Mouse (Mus musculus): Measurements from ENCODE around the gene C1qtnf7. TPM values are rescaled to one million over a fixed set of nuclear protein-coding genes. Genes with fewer than 3 reads are reported as not detected.

The C1qtnf7 gene
- total and polyA plus RNA-seq, 2 experiments from 2014 or later, result 1.0 to 1.5 TPM

DNA sequence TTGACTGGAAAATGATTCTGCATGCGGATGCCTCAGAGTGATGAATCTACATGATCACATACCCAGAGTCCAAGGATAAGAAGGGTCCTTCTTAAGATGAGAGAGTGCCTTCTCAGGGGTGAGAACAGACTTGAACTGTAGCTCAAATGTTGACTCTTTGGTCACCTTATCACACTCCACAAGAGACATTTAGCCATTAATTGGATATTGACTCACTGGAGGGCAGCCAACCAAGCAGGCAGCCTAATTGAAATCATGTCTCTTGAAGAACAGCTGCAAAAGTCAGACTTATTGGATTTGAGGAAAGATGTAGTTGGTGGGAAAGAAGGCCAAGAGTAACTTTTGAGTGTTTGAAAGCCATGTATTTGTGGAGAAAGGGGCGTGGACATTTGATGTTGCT lies 4.2 kb upstream of the C1qtnf7 start:
- Histone ChIP-seq H3K9me3 (ENCODE audit: low read length) (no peaks in the 10 kb centered on the region), H3K4me3 (ENCODE audit: low read depth, low read length) (no peak overlapping the region), H3K4me1 (ENCODE audit: insufficient read depth, low read length) (no peaks in the 10 kb centered on the region), H3K9ac (replicated peaks; ENCODE audit: low read length, poor library complexity, severe bottlenecking) (no peak overlapping the region), H3K4me2 (ENCODE audit: low read depth, low read length, poor library complexity, severe bottlenecking) (no peak overlapping the region), H3K27me3 (ENCODE audit: insufficient read depth, low read length) (no peaks in the 10 kb centered on the region), H3K27ac (ENCODE audit: low read depth, low read length) (no peak overlapping the region), H3K36me3 (ENCODE audit: insufficient read depth, low read length) (no peaks in the 10 kb centered on the region)
- ATAC-seq (ENCODE audit: low FRiP score) (no peak), DNase-seq (ENCODE audit: low spot score) (no peak)
- no peak for TF ChIP-seq CTCF (IDR thresholded peaks at IDR 0.05)
- WGBS, result 87% methylated on average over 2 of the region's 2 CpGs

DNA sequence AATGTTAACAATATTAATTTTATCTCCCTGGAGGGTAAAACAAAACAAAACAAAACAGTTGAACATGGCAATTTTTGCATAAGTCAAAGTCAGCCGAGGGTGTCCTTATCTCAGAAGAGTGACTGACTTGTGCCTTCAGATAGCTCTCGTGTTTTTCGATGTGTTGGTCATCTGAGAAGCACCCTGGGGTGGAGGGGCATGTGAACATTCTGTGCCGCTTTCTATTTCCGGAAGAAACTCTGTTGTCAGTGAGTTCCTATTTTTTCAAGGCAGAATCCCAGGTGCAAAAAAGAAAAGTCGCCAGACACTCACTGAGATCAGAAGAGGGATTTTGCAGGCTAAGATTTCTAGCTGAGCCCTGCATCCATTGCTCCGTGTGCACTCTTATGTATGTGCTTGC lies 1.2 kb downstream of the C1qtnf7 start:
- Histone ChIP-seq H3K9me3 (ENCODE audit: low read length) (no peaks in the 10 kb centered on the region), H3K27me3 (ENCODE audit: insufficient read depth, low read length) (no peaks in the 10 kb centered on the region), H3K36me3 (ENCODE audit: insufficient read depth, low read length) (no peaks in the 10 kb centered on the region), H3K4me2 (ENCODE audit: low read depth, low read length, poor library complexity, severe bottlenecking) (no peak overlapping the region), H3K4me3 (ENCODE audit: low read depth, low read length) (no peak overlapping the region), H3K27ac (ENCODE audit: low read depth, low read length) (no peak overlapping the region), H3K4me1 (ENCODE audit: insufficient read depth, low read length) (no peaks in the 10 kb centered on the region), H3K9ac (replicated peaks; ENCODE audit: low read length, poor library complexity, severe bottlenecking) (no peak overlapping the region)
- no peak for DNase-seq (ENCODE audit: low spot score)
- no peak for TF ChIP-seq CTCF (IDR thresholded peaks at IDR 0.05)
- 72% methylated on average over 7 of the region's 7 CpGs for WGBS
- no peak for ATAC-seq (ENCODE audit: low FRiP score)

DNA sequence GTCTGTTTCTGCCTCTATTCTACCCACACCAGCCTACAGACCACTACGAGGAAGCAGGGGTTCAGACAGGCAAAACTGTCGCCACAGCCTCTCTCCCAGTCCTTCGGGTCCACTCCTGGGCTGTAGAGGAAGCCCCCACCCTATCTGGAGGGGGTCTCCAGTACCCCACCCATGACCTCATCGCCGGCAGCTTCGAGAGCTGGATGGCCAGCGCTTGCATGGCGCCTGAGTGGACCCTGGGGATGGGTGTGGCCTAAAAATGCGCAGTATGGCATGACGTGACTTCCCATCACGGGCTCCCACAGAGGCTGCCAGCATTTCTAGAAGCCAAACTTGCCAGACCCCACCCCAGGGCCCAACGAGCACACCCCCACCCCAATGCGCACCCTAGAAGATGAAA lies 2.0 kb downstream of the C1qtnf7 start:
- H3K4me3 ChIP-seq (ENCODE audit: low read depth, low read length), result no peak overlapping the region
- no peaks in the 10 kb centered on the region for H3K27me3 ChIP-seq (ENCODE audit: insufficient read depth, low read length)
- DNase-seq (ENCODE audit: low spot score), result no peak
- H3K27ac ChIP-seq (ENCODE audit: low read depth, low read length), result no peak overlapping the region
- WGBS, result 91% methylated on average over 13 of the region's 13 CpGs
- ATAC-seq (ENCODE audit: low FRiP score), result no peak
- TF ChIP-seq CTCF (IDR thresholded peaks at IDR 0.05), result no peak
- H3K4me1 ChIP-seq (ENCODE audit: insufficient read depth, low read length), result no peaks in the 10 kb centered on the region
- no peak overlapping the region; the same call in 1 of the 2 replicates for H3K4me2 ChIP-seq (ENCODE audit: low read depth, low read length, poor library complexity, severe bottlenecking)
- no peaks in the 10 kb centered on the region for H3K9me3 ChIP-seq (ENCODE audit: low read length)
- H3K9ac ChIP-seq (replicated peaks; ENCODE audit: low read length, poor library complexity, severe bottlenecking), result no peak overlapping the region
- H3K36me3 ChIP-seq (ENCODE audit: insufficient read depth, low read length), result no peaks in the 10 kb centered on the region

DNA sequence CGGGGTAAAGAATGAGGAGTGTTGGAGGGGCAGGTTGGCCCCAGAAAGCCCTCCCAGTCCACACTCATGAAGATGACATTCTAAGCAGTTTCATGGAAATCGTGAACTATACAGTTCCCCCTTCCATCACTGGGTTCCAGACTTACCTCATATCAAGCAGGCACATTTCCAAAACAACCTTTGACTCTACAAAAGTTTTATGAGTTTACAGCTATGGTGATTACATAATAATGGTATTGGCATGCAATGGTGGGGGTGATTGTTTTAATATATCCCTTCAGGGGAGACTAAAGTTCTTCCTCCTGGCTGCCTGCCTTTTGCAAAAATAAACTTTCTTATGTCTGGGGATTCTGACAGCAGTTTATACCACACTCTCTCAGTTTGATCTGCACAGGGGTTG lies 4.6 kb downstream of the C1qtnf7 start:
- no peaks in the 10 kb centered on the region for H3K36me3 ChIP-seq (ENCODE audit: insufficient read depth, low read length)
- WGBS, result 89% methylated on average over 2 of the region's 2 CpGs
- H3K27me3 ChIP-seq (ENCODE audit: insufficient read depth, low read length), result no peaks in the 10 kb centered on the region
- no peak overlapping the region for H3K4me3 ChIP-seq (ENCODE audit: low read depth, low read length)
- H3K27ac ChIP-seq (ENCODE audit: low read depth, low read length), result no peak overlapping the region
- H3K9ac ChIP-seq (replicated peaks; ENCODE audit: low read length, poor library complexity, severe bottlenecking), result no peak overlapping the region
- no peak for DNase-seq (ENCODE audit: low spot score)
- TF ChIP-seq CTCF (IDR thresholded peaks at IDR 0.05), result no peak
- no peak overlapping the region for H3K4me2 ChIP-seq (ENCODE audit: low read depth, low read length, poor library complexity, severe bottlenecking)
- ATAC-seq (ENCODE audit: low FRiP score), result no peak
- H3K9me3 ChIP-seq (ENCODE audit: low read length), result no peaks in the 10 kb centered on the region
- no peaks in the 10 kb centered on the region for H3K4me1 ChIP-seq (ENCODE audit: insufficient read depth, low read length)

DNA sequence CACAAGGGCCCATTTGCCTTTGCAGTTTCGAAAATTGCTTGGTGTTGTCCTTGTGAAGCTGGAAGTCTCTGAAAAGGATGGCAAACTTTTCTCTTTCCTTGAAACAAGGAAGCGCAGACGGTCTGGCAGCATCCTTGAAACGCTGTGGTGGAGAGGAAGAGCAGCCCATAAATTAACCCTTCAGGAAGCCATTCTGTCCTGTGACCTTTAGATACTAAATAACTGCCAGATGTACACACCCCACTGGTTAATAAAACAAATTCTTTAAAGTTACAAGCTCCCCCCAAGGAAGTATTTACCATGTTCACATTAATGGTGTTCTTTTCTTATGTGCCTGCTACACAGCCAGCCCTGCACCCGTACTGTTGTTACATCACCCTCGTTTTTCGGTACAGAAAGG lies 6.0 kb downstream of the C1qtnf7 start:
- TF ChIP-seq CTCF (IDR thresholded peaks at IDR 0.05), result no peak
- Histone ChIP-seq H3K4me2 (ENCODE audit: low read depth, low read length, poor library complexity, severe bottlenecking) (no peak overlapping the region), H3K9me3 (ENCODE audit: low read length) (no peaks in the 10 kb centered on the region), H3K4me1 (ENCODE audit: insufficient read depth, low read length) (no peaks in the 10 kb centered on the region), H3K9ac (replicated peaks; ENCODE audit: low read length, poor library complexity, severe bottlenecking) (no peak overlapping the region), H3K4me3 (ENCODE audit: low read depth, low read length) (no peak overlapping the region), H3K27ac (ENCODE audit: low read depth, low read length) (no peak overlapping the region), H3K27me3 (ENCODE audit: insufficient read depth, low read length) (no peaks in the 10 kb centered on the region), H3K36me3 (ENCODE audit: insufficient read depth, low read length) (no peaks in the 10 kb centered on the region)
- no peak for ATAC-seq (ENCODE audit: low FRiP score)
- WGBS, result 90% methylated on average over 7 of the region's 7 CpGs
- DNase-seq (ENCODE audit: low spot score), result no peak

DNA sequence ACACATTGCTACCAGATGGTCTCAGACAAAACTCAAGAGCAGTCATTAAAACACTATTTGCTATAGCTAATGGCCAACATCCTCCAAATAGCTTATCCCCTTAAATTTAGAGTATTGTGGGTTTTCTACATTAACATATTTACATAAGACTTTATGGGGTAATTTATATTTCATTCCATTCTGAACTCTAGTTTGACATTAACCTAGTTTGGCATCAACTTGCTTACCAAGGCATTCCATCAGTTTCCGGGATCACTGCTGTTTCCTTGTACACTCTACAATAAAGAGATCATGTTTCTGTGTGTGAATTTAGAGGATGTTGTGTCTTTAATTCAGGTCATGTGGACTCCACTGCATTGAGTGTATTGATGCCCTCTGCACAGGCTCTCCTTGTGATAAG lies 7.5 kb downstream of the C1qtnf7 start:
- H3K27ac ChIP-seq (ENCODE audit: low read depth, low read length), result no peak overlapping the region
- WGBS, result 89% methylated on average over 1 of the region's 1 CpGs
- no peak overlapping the region for H3K9ac ChIP-seq (replicated peaks; ENCODE audit: low read length, poor library complexity, severe bottlenecking)
- H3K27me3 ChIP-seq (ENCODE audit: insufficient read depth, low read length), result no peaks in the 10 kb centered on the region
- H3K4me1 ChIP-seq (ENCODE audit: insufficient read depth, low read length), result no peaks in the 10 kb centered on the region
- H3K4me3 ChIP-seq (ENCODE audit: low read depth, low read length), result no peak overlapping the region
- H3K36me3 ChIP-seq (ENCODE audit: insufficient read depth, low read length), result no peaks in the 10 kb centered on the region
- no peak overlapping the region for H3K4me2 ChIP-seq (ENCODE audit: low read depth, low read length, poor library complexity, severe bottlenecking)
- ATAC-seq (ENCODE audit: low FRiP score), result no peak
- no peak for DNase-seq (ENCODE audit: low spot score)
- TF ChIP-seq CTCF (IDR thresholded peaks at IDR 0.05), result no peak
- H3K9me3 ChIP-seq (ENCODE audit: low read length), result no peaks in the 10 kb centered on the region
